Mouse (Mus musculus): ENCODE results near the gene Bsnd. TPM values are rescaled to one million over a fixed set of nuclear protein-coding genes. Genes with fewer than 3 reads are reported as not detected.

Bsnd gene
- polyA plus RNA-seq (2021; fragmentation: Nextera tagmentation), result not detected in 2 replicates
- long read RNA-seq, experiment 1, result 0 reads
- long read RNA-seq, experiment 2, result 0 reads

GRCm38 (mm10) chr4:106492116-106492515 is at the start of gene Bsnd:
TSS of gene Bsnd (minus strand) at chr4:106492283.

Other genes with a start within 250 kb of the Bsnd start
- 2.6 and 2.8 TPM in 2 replicates for gene Usp24, start 176.1 kb downstream of the Bsnd start, polyA plus RNA-seq (2021; fragmentation: Nextera tagmentation)
- gene Pcsk9, start 28.0 kb downstream of the Bsnd start, polyA plus RNA-seq (2021; fragmentation: Nextera tagmentation), result 0.30 and 0.39 TPM in 2 replicates
- gene Dhcr24, start 68.8 kb upstream of the Bsnd start, polyA plus RNA-seq (2021; fragmentation: Nextera tagmentation), result 16.8 and 18.7 TPM in 2 replicates
- gene Lexm, start 125.0 kb upstream of the Bsnd start, polyA plus RNA-seq (2021; fragmentation: Nextera tagmentation), result 0.26 TPM in 1 of 2 replicates, not detected in the other
- 0.35 and 0.53 TPM in 2 replicates for gene Ttc22, start 130.1 kb upstream of the Bsnd start, polyA plus RNA-seq (2021; fragmentation: Nextera tagmentation)
- 12.2 and 16.0 TPM in 2 replicates for gene Pars2, start 158.8 kb upstream of the Bsnd start, polyA plus RNA-seq (2021; fragmentation: Nextera tagmentation)
- gene Ttc4, start 186.7 kb upstream of the Bsnd start, polyA plus RNA-seq (2021; fragmentation: Nextera tagmentation), result 32.0 and 32.8 TPM in 2 replicates
- 0.21 and 0.25 TPM in 2 replicates for gene Mroh7, start 238.6 kb upstream of the Bsnd start, polyA plus RNA-seq (2021; fragmentation: Nextera tagmentation)
- gene Fam151a, start 241.6 kb upstream of the Bsnd start, polyA plus RNA-seq (2021; fragmentation: Nextera tagmentation), result not detected in 2 replicates